Mouse (Mus musculus) intestine, embryonic 16.5 days (tissue): Measurements from ENCODE around the gene Surf1. TPM values are rescaled to one million over a fixed set of nuclear protein-coding genes. Genes with fewer than 3 reads are reported as not detected.

Source experiments
- ATAC-seq: fragments of 200-750 bp; cut with Nextera tagmentation; 2 replicates; pipeline ENCODE4 v1.8.0; 2017; ENCODE audit warnings: moderate TSS enrichment, moderate library complexity
- H3K27ac ChIP-seq: fragments of 300-500 bp; sonication (generic); 2 replicates; pipeline ENCODE4 v1.5.1; 2014; ENCODE audit warnings: mild to moderate bottlenecking, low read length
- H3K27me3 ChIP-seq: fragments of 300-500 bp; sonication (generic); replicated peaks from 2 replicates; pipeline ENCODE4 v1.6.1; 2014; ENCODE audit warnings: low read length, control low read depth, mixed read lengths; ENCODE audit not compliant: control insufficient read depth, insufficient read depth
- H3K36me3 ChIP-seq: fragments of 300-500 bp; sonication (generic); 2 replicates; pipeline ENCODE4 v1.6.1; 2014; ENCODE audit warnings: low read length, control low read depth; ENCODE audit not compliant: control insufficient read depth, insufficient read depth
- H3K4me1 ChIP-seq: fragments of 300-500 bp; sonication (generic); 2 replicates; pipeline ENCODE4 v1.6.1; 2014; ENCODE audit warnings: low read length, control low read depth, mixed read lengths; ENCODE audit not compliant: control insufficient read depth, insufficient read depth
- H3K4me2 ChIP-seq: fragments of 300-500 bp; sonication (generic); 2 replicates; pipeline ENCODE4 v1.6.1; 2014; ENCODE audit warnings: low read depth, low read length, control low read depth
- H3K4me3 ChIP-seq: fragments of 300-500 bp; sonication (generic); 2 replicates; pipeline ENCODE4 v1.5.1; 2014; ENCODE audit warnings: mild to moderate bottlenecking, low read length
- H3K9ac ChIP-seq: fragments of 300-500 bp; sonication (generic); 2 replicates; pipeline ENCODE4 v1.6.1; 2014; ENCODE audit warnings: low read depth, low read length
- H3K9me3 ChIP-seq: fragments of 300-500 bp; sonication (generic); 2 replicates; pipeline ENCODE4 v1.6.1; 2016; ENCODE audit warnings: low read length, control low read depth; ENCODE audit not compliant: control insufficient read depth
- WGBS: fragments of 180-500 bp; shearing (Covaris S2); extraction: QIAGEN DNeasy Blood & Tissue Kit; methylation state at CpG from one replicate; pipeline ENCODE4 v1.1.7; 2014; 5-methylcytosine and 5-hydroxymethylcytosine counted together
- polyA plus RNA-seq: library from polyadenylated mRNA; unstranded; fragments of >200 nt; fragmentation: Nextera tagmentation; extraction: Ambion mirVana; gene quantifications from 2 replicates; pipeline ENCODE4 v1.2.1, GENCODE M21; 2015

Surf1 gene
- polyA plus RNA-seq, 1 experiment from 2014 or later = 83.5 TPM

DNA sequence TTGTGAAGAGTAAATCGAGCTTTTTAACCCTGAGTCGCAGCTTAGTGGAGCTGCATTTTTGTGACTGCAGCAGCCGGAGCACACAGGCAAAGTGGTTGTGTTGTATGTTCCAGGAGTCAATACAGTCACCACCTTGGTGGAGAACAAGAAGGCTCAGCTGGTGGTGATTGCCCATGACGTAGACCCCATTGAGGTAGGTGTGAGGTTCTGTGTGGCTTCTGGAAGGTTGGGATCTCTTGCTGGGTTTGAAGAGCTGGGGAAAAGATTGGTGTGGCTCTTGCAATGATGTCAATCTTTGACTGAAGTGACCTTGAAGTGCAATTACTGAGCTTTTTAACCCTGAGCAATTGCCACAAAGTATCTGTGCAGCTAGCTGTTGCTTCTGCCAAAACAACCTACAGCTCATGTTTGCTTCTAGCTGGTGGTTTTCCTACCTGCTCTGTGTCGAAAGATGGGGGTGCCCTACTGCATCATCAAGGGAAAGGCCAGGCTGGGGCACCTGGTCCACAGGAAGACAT is 4.0 kb downstream of the Surf1 start:
- 61% methylated on average over 5 of the region's 5 CpGs for WGBS
- Histone ChIP-seq H3K4me3 (peak overlapping the region; percentile 91), H3K36me3 (peaks cover 25% of the 10 kb centered on the region), H3K4me1 (peaks cover 37% of the 10 kb centered on the region), H3K9ac (peak overlapping the region; percentile 80), H3K27ac (peak overlapping the region; percentile 34), H3K27me3 (no peaks in the 10 kb centered on the region), H3K9me3 (no peaks in the 10 kb centered on the region), H3K4me2 (peak overlapping the region; percentile 77)
- no peak for ATAC-seq

DNA sequence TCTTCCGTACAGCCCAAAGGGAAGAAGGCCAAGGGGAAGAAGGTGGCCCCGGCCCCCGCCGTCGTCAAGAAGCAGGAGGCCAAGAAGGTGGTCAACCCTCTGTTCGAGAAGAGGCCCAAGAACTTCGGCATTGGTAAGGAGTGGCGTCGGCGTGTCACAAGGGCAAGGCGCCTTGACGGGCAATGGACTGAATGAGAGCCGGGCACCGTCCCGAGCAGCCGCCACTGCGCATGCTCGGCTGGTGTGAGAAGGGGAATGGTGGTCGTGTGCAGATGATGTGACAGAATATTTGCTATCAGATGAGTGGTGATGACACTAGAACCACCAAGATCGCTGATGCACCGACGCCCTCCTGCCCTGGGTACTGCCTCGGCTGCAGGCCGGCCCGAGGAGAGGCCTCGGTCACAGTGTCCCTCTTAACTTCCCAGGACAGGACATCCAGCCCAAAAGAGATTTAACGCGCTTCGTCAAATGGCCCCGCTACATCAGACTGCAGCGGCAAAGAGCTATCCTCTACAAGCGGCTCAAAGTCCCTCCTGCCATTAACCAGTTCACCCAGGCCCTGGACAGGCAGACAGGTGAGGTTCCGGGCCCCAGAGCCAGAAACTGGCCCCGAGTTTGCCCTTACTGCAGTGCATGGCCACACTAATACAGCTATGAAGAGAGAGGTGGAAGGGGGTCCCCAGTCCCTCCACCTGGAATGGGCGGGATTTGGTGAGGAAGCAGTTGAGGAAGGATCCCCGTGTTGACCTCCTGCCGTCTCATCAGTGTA is 5.2 kb downstream of the Surf1 start:
- Histone ChIP-seq H3K9me3 (no peaks in the 10 kb centered on the region), H3K4me2 (peak overlapping the region; percentile 77), H3K27me3 (no peaks in the 10 kb centered on the region), H3K27ac (peak overlapping the region; percentile 84), H3K4me3 (peak overlapping the region; percentile 91), H3K4me1 (peaks cover 33% of the 10 kb centered on the region), H3K36me3 (peaks cover 30% of the 10 kb centered on the region), H3K9ac (peak overlapping the region; percentile 80)
- ATAC-seq = peak; percentile 36
- 2% methylated on average over 36 of the region's 37 CpGs for WGBS

DNA sequence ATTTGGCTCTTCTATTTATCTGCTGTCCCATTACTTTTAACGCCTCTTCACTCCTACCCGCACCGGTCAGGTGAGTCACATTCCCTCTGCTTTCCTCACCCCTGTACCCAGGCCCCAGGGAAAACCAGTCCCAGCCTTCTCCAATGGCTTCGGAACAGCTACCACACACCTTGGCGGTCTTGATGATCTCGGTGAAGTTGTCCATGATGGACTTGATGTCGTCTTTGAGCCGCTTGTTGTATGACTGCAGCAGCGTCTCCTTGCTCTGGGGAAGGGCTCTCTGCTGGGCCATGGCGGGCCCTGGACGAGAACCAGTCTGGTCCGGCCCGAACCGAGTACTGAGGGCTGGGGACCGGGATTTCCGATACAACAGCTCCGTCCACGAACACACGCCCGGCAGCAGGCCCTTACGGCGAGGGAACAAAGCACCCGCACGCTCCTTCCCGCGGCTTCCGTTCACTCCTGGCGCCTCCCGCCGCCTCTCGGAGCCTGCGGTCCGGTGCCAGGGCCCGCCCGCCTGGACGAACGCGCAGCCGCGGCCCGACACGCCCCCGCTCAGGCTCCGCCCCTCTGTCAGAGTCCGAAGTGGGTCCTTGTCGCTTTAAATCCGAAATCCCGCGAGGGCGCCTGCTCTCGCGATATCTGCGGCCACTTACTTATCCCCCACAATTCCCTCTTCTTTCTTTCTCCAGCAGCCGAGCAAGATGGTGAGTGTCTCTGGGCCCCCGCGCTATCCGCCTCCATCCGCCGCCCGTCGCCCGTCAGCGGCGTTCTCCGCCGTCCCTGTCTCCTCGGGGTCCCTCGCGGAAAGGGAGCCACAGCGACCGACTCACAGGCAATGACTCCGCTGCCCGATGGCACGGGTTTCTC is 6.0 kb downstream of the Surf1 start, which contains the start of the genes Med22 and Rpl7a:
Med22 (minus strand) TSS at position 554 of the 870 bp plus-strand sequence.
Rpl7a (plus strand) TSS at position 641 of the 870 bp plus-strand sequence.
- Histone ChIP-seq H3K27ac (peak within 1 kb of the TSS; percentile 84), H3K9me3 (no peaks in the 10 kb centered on the region), H3K4me1 (peaks cover 28% of the 10 kb centered on the region), H3K4me3 (peak within 1 kb of the TSS; percentile 91), H3K27me3 (no peaks in the 10 kb centered on the region), H3K9ac (peak within 1 kb of the TSS; percentile 80), H3K4me2 (peak within 1 kb of the TSS; percentile 77), H3K36me3 (peaks cover 35% of the 10 kb centered on the region)
- peak; percentile 94 for ATAC-seq
- WGBS = under 1% methylated on average over 74 of the region's 74 CpGs

DNA sequence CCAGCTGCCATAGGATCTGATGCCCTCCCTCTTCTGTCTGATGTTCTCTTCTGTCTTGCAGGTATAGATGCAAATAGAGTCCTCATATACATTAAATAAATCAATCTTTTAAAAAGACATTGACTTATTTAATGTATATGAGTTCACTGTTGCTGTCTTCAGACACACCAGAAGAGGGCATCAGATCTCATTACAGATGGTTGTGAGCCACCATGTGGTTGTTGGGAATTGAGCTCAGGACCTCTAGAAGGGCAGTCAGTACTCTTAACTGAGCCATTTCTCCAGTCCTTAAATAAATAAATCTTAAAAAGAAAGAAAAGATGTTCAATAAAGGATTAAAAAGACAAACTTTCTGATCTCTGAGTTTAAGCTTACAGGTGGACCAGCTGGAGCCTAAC is 6.9 kb downstream of the Surf1 start:
- no peak for ATAC-seq
- Histone ChIP-seq H3K27me3 (no peaks in the 10 kb centered on the region), H3K9ac (peak overlapping the region; percentile 75), H3K4me3 (peak overlapping the region; percentile 91), H3K4me2 (peak overlapping the region; percentile 51), H3K9me3 (no peaks in the 10 kb centered on the region), H3K36me3 (peaks cover 34% of the 10 kb centered on the region), H3K4me1 (peaks cover 21% of the 10 kb centered on the region), H3K27ac (peak overlapping the region; percentile 84; the same call in 1 of the 2 replicates)

DNA sequence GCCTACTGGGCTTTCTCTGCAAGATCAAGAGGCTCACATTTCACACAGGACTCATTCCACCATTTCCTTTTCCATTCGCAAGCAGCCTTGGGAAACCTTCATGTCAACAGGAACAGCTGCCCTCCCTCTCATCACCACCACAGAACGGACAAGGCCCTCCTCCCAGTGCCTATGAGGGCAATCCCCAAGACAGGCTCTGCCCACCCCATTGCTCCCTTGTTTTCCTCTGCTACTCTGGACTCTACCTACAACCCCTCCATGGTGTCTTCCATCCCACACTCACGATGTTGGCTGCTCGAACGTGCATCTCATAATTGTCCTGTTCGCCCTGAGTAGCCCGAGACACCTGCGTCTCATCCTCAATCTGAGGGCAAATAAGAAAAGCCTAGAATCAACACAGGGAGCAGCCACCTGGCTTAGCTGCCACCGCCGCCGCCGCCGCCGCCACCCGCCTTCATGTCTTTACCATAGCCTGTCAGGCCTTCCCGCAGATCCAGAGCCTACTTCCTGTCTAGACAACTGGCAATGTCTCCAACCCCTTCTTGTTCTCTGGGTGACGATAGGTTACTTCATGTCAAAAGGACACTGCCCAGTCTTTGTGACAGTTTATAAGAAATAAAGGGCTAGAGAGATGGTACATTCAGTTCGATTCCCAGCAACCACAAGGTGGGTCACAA is 7.5 kb downstream of the Surf1 start:
- H3K9me3 ChIP-seq = no peaks in the 10 kb centered on the region
- WGBS = 66% methylated on average over 18 of the region's 18 CpGs
- H3K4me3 ChIP-seq = peak overlapping the region; percentile 91
- peak overlapping the region; percentile 75 for H3K9ac ChIP-seq
- peak overlapping the region; percentile 29; the same call in 1 of the 2 replicates for H3K27ac ChIP-seq
- H3K4me1 ChIP-seq = peaks cover 22% of the 10 kb centered on the region
- no peaks in the 10 kb centered on the region for H3K27me3 ChIP-seq
- ATAC-seq = no peak
- peaks cover 31% of the 10 kb centered on the region for H3K36me3 ChIP-seq
- peak overlapping the region; percentile 51 for H3K4me2 ChIP-seq

DNA sequence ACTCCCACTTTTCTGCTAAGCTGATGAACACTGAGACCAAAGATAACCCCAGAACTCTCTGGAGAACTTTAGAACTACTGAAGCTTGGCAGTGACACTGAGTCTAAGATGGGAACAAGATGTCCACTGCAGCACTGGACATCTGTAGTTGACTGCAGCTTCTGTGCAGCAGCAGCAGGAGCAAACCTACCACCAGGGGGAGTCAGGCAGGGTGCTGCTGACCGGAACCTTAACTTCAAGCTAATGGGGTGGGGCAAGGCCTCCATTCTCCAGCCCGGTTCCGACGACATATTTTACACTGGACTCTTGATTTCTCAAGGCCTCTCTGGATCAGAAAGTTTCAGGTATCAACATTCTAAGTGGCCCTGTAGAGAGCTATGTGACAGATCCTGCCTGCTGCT is 9.2 kb downstream of the Surf1 start:
- no peaks in the 10 kb centered on the region for H3K27me3 ChIP-seq
- H3K9ac ChIP-seq = no peak overlapping the region
- peaks cover 19% of the 10 kb centered on the region for H3K36me3 ChIP-seq
- 52% methylated on average over 4 of the region's 4 CpGs for WGBS
- H3K27ac ChIP-seq = no peak overlapping the region
- H3K4me3 ChIP-seq = no peak overlapping the region
- no peaks in the 10 kb centered on the region for H3K9me3 ChIP-seq
- H3K4me1 ChIP-seq = peaks cover 22% of the 10 kb centered on the region
- no peak for ATAC-seq
- H3K4me2 ChIP-seq = no peak overlapping the region

DNA sequence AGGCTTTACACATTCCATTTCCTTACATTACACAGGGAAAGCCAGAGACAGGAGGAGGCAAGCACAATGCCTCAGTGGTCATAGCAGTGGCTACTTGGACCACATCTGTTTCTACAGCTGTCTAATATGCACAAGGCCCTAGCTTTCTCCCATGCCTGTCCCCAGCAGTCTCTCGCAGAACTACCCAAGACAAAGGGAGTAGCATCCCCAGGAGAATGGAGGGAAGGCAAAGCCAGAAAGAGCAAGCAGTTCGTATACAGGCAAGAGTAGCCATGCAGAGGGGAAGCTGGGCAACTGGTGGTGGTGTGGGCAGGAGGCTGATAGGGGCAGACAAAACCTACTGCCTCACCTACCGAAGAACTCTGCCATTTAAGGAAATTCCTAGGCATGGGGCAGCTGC is 9.9 kb downstream of the Surf1 start:
- no peaks in the 10 kb centered on the region for H3K27me3 ChIP-seq
- peaks cover 17% of the 10 kb centered on the region for H3K36me3 ChIP-seq
- H3K4me1 ChIP-seq = peaks cover 24% of the 10 kb centered on the region
- no peaks in the 10 kb centered on the region for H3K9me3 ChIP-seq
- H3K9ac ChIP-seq = no peak overlapping the region
- H3K27ac ChIP-seq = no peak overlapping the region
- no peak for ATAC-seq
- no peak overlapping the region for H3K4me3 ChIP-seq
- H3K4me2 ChIP-seq = no peak overlapping the region
- WGBS = 84% methylated on average over 3 of the region's 3 CpGs

DNA sequence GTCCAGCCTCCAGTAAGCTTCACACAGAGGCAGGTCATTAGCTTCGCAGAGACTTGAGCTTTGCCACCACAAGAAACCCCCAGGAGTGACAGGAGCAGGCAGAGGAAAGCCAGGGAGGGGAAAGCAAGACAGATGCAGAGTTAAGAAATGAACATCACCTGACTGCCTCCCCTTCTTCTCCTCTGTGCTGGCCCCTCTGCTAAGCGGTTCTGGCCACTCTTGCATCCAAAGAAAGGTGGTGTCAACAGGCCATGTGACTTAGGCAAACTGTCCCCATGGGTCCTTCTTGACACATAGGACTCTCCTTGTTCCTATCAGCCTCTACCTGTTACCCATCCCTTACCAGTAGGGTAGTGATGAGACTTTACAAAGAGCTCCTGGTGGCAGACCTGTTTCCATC is 10.4 kb downstream of the Surf1 start:
- Histone ChIP-seq H3K4me1 (peaks cover 29% of the 10 kb centered on the region), H3K27ac (no peak overlapping the region), H3K9ac (peak overlapping the region; percentile 9; the same call in 1 of the 2 replicates), H3K36me3 (peaks cover 17% of the 10 kb centered on the region), H3K27me3 (no peaks in the 10 kb centered on the region), H3K9me3 (no peaks in the 10 kb centered on the region), H3K4me2 (no peak overlapping the region), H3K4me3 (no peak overlapping the region)
- no peak for ATAC-seq
- WGBS = 90% methylated on average over 2 of the region's 2 CpGs

DNA sequence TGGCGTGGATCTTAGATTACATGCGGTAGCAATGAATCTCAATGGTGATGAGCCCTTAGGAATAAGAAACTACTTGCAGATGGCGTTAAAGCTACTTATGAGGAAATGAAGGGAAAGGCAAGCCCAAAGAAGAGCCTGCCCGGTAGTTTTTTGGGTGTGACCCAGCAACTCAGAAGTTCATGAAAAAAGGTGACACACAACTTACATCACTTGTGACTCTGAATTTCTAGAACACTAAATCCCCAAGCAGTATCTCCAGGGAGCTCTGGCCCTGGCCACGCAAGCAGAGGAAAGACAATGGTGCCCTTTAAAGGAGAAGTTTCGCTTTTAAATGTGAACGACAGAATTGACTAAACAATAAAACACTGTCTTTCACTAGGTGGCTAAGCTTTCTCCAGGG is 13.0 kb downstream of the Surf1 start:
- peaks cover 31% of the 10 kb centered on the region for H3K36me3 ChIP-seq
- peak overlapping the region; percentile 81 for H3K4me3 ChIP-seq
- H3K4me1 ChIP-seq = peaks cover 20% of the 10 kb centered on the region
- WGBS = 8% methylated on average over 7 of the region's 7 CpGs
- H3K9me3 ChIP-seq = no peaks in the 10 kb centered on the region
- peak overlapping the region; percentile 74 for H3K4me2 ChIP-seq
- ATAC-seq = no peak
- no peaks in the 10 kb centered on the region for H3K27me3 ChIP-seq
- peak overlapping the region; percentile 74 for H3K27ac ChIP-seq
- H3K9ac ChIP-seq = peak overlapping the region; percentile 87
